Mouse (Mus musculus): ENCODE measurements around the gene Arl15. TPM values are rescaled to one million over a fixed set of nuclear protein-coding genes. Genes with fewer than 3 reads are reported as not detected.

The Arl15 gene
- polyA plus RNA-seq, 1 experiment from 2014 or later: 16.7 TPM

GRCm38 (mm10) chr13:113875724-113876123, 81.4 kb downstream of the Arl15 start:
- Histone ChIP-seq H3K9ac (ENCODE audit: low read length) (no peak overlapping the region), H3K27me3 (ENCODE audit: control insufficient read depth, insufficient read depth, low read length) (no peaks in the 10 kb centered on the region), H3K4me3 (ENCODE audit: low read depth, low read length) (no peak overlapping the region), H3K4me1 (ENCODE audit: control insufficient read depth, insufficient read depth, low read length) (peaks cover 6% of the 10 kb centered on the region), H3K36me3 (ENCODE audit: control insufficient read depth, insufficient read depth, low read length) (no peaks in the 10 kb centered on the region), H3K27ac (replicated peaks; ENCODE audit: low read depth, low read length) (no peak overlapping the region), H3K4me2 (ENCODE audit: low read depth, severe bottlenecking) (no peak overlapping the region), H3K9me3 (ENCODE audit: control insufficient read depth, low read length) (no peaks in the 10 kb centered on the region)
- 78% methylated on average over 4 of the region's 4 CpGs for WGBS
- ATAC-seq (ENCODE audit: insufficient number of reproducible peaks, low FRiP score, low TSS enrichment, low read depth) (no peak), DNase-seq (ENCODE audit: low spot score) (no peak)

GRCm38 (mm10) chr13:113877420-113877819, 83.1 kb downstream of the Arl15 start:
- WGBS: 18% methylated on average over 5 of the region's 5 CpGs

GRCm38 (mm10) chr13:113878571-113878970, 84.3 kb downstream of the Arl15 start:
- Histone ChIP-seq H3K9ac (ENCODE audit: low read length) (no peak overlapping the region), H3K4me1 (ENCODE audit: control insufficient read depth, insufficient read depth, low read length) (peaks cover 19% of the 10 kb centered on the region), H3K4me3 (ENCODE audit: low read depth, low read length) (no peak overlapping the region), H3K27me3 (ENCODE audit: control insufficient read depth, insufficient read depth, low read length) (no peaks in the 10 kb centered on the region), H3K4me2 (ENCODE audit: low read depth, severe bottlenecking) (no peak overlapping the region), H3K27ac (replicated peaks; ENCODE audit: low read depth, low read length) (no peak overlapping the region), H3K36me3 (ENCODE audit: control insufficient read depth, insufficient read depth, low read length) (no peaks in the 10 kb centered on the region), H3K9me3 (ENCODE audit: control insufficient read depth, low read length) (no peaks in the 10 kb centered on the region)
- 89% methylated on average over 12 of the region's 12 CpGs for WGBS
- no peak for DNase-seq (ENCODE audit: low spot score)
- no peak for ATAC-seq (ENCODE audit: insufficient number of reproducible peaks, low FRiP score, low TSS enrichment, low read depth)

More at GRCm38 (mm10) chr13:113877420-113877819, 83.1 kb downstream of the Arl15 start:
- no peak overlapping the region for H3K4me2 ChIP-seq (ENCODE audit: low read depth, severe bottlenecking)
- H3K9me3 ChIP-seq (ENCODE audit: control insufficient read depth, low read length): no peaks in the 10 kb centered on the region
- H3K4me1 ChIP-seq (ENCODE audit: control insufficient read depth, insufficient read depth, low read length): peaks cover 12% of the 10 kb centered on the region
- no peak overlapping the region for H3K9ac ChIP-seq (ENCODE audit: low read length)
- ATAC-seq (ENCODE audit: insufficient number of reproducible peaks, low FRiP score, low TSS enrichment, low read depth) (no peak), DNase-seq (ENCODE audit: low spot score) (peak; percentile 81)
- no peaks in the 10 kb centered on the region for H3K36me3 ChIP-seq (ENCODE audit: control insufficient read depth, insufficient read depth, low read length)
- H3K27ac ChIP-seq (replicated peaks; ENCODE audit: low read depth, low read length): no peak overlapping the region
- no peaks in the 10 kb centered on the region for H3K27me3 ChIP-seq (ENCODE audit: control insufficient read depth, insufficient read depth, low read length)
- H3K4me3 ChIP-seq (ENCODE audit: low read depth, low read length): no peak overlapping the region

GRCm38 (mm10) chr13:113879651-113880327, 85.5 kb downstream of the Arl15 start:
- Histone ChIP-seq H3K27me3 (ENCODE audit: control insufficient read depth, insufficient read depth, low read length) (no peaks in the 10 kb centered on the region), H3K27ac (replicated peaks; ENCODE audit: low read depth, low read length) (no peak overlapping the region), H3K4me2 (ENCODE audit: low read depth, severe bottlenecking) (no peak overlapping the region), H3K36me3 (ENCODE audit: control insufficient read depth, insufficient read depth, low read length) (no peaks in the 10 kb centered on the region), H3K4me1 (ENCODE audit: control insufficient read depth, insufficient read depth, low read length) (peaks cover 19% of the 10 kb centered on the region), H3K4me3 (ENCODE audit: low read depth, low read length) (no peak overlapping the region), H3K9me3 (ENCODE audit: control insufficient read depth, low read length) (no peaks in the 10 kb centered on the region), H3K9ac (ENCODE audit: low read length) (no peak overlapping the region)
- DNase-seq (ENCODE audit: low spot score) (no peak), ATAC-seq (ENCODE audit: insufficient number of reproducible peaks, low FRiP score, low TSS enrichment, low read depth) (peak; percentile 52; the same call in 1 of the 2 replicates)
- 34% methylated on average over 20 of the region's 20 CpGs for WGBS

- Histone ChIP-seq H3K4me2 (ENCODE audit: low read depth, severe bottlenecking) (no peak overlapping the region), H3K36me3 (ENCODE audit: control insufficient read depth, insufficient read depth, low read length) (no peaks in the 10 kb centered on the region), H3K4me1 (ENCODE audit: control insufficient read depth, insufficient read depth, low read length) (peaks cover 19% of the 10 kb centered on the region), H3K9ac (ENCODE audit: low read length) (no peak overlapping the region), H3K9me3 (ENCODE audit: control insufficient read depth, low read length) (no peaks in the 10 kb centered on the region), H3K4me3 (ENCODE audit: low read depth, low read length) (no peak overlapping the region), H3K27ac (replicated peaks; ENCODE audit: low read depth, low read length) (no peak overlapping the region), H3K27me3 (ENCODE audit: control insufficient read depth, insufficient read depth, low read length) (no peaks in the 10 kb centered on the region)
- ATAC-seq (ENCODE audit: insufficient number of reproducible peaks, low FRiP score, low TSS enrichment, low read depth): no peak
- WGBS: 15% methylated on average over 19 of the region's 19 CpGs
- DNase-seq (ENCODE audit: low spot score): no peak
Measured at GRCm38 (mm10) chr13:113880564-113881171, 86.4 kb downstream of the Arl15 start.

GRCm38 (mm10) chr13:113882959-113883358, 88.7 kb downstream of the Arl15 start:
- H3K9me3 ChIP-seq (ENCODE audit: control insufficient read depth, low read length): no peaks in the 10 kb centered on the region
- no peaks in the 10 kb centered on the region for H3K27me3 ChIP-seq (ENCODE audit: control insufficient read depth, insufficient read depth, low read length)
- DNase-seq (ENCODE audit: low spot score): no peak
- no peak overlapping the region for H3K27ac ChIP-seq (replicated peaks; ENCODE audit: low read depth, low read length)
- H3K4me3 ChIP-seq (ENCODE audit: low read depth, low read length): no peak overlapping the region
- H3K9ac ChIP-seq (ENCODE audit: low read length): no peak overlapping the region
- H3K4me2 ChIP-seq (ENCODE audit: low read depth, severe bottlenecking): no peak overlapping the region
- peaks cover 24% of the 10 kb centered on the region for H3K4me1 ChIP-seq (ENCODE audit: control insufficient read depth, insufficient read depth, low read length)
- no peaks in the 10 kb centered on the region for H3K36me3 ChIP-seq (ENCODE audit: control insufficient read depth, insufficient read depth, low read length)
- 40% methylated on average over 1 of the region's 1 CpGs for WGBS
- no peak for ATAC-seq (ENCODE audit: insufficient number of reproducible peaks, low FRiP score, low TSS enrichment, low read depth)

GRCm38 (mm10) chr13:113887090-113887489, 92.8 kb downstream of the Arl15 start:
- no peaks in the 10 kb centered on the region for H3K27me3 ChIP-seq (ENCODE audit: control insufficient read depth, insufficient read depth, low read length)
- no peaks in the 10 kb centered on the region for H3K36me3 ChIP-seq (ENCODE audit: control insufficient read depth, insufficient read depth, low read length)
- ATAC-seq (ENCODE audit: insufficient number of reproducible peaks, low FRiP score, low TSS enrichment, low read depth) (no peak), DNase-seq (ENCODE audit: low spot score) (no peak)
- H3K4me1 ChIP-seq (ENCODE audit: control insufficient read depth, insufficient read depth, low read length): peaks cover 23% of the 10 kb centered on the region; the same call in 1 of the 2 replicates
- H3K9me3 ChIP-seq (ENCODE audit: control insufficient read depth, low read length): no peaks in the 10 kb centered on the region
- no peak overlapping the region for H3K27ac ChIP-seq (replicated peaks; ENCODE audit: low read depth, low read length)
- WGBS: 51% methylated on average over 6 of the region's 6 CpGs
- no peak overlapping the region for H3K9ac ChIP-seq (ENCODE audit: low read length)
- H3K4me2 ChIP-seq (ENCODE audit: low read depth, severe bottlenecking): no peak overlapping the region
- no peak overlapping the region for H3K4me3 ChIP-seq (ENCODE audit: low read depth, low read length)

GRCm38 (mm10) chr13:113888126-113888525, 93.8 kb downstream of the Arl15 start:
- H3K27ac ChIP-seq (replicated peaks; ENCODE audit: low read depth, low read length): no peak overlapping the region
- 59% methylated on average over 5 of the region's 5 CpGs for WGBS
- no peak overlapping the region for H3K4me2 ChIP-seq (ENCODE audit: low read depth, severe bottlenecking)
- no peaks in the 10 kb centered on the region for H3K9me3 ChIP-seq (ENCODE audit: control insufficient read depth, low read length)
- H3K9ac ChIP-seq (ENCODE audit: low read length): no peak overlapping the region
- H3K36me3 ChIP-seq (ENCODE audit: control insufficient read depth, insufficient read depth, low read length): no peaks in the 10 kb centered on the region
- H3K4me3 ChIP-seq (ENCODE audit: low read depth, low read length): no peak overlapping the region
- no peak for DNase-seq (ENCODE audit: low spot score)
- peaks cover 16% of the 10 kb centered on the region; the same call in 1 of the 2 replicates for H3K4me1 ChIP-seq (ENCODE audit: control insufficient read depth, insufficient read depth, low read length)
- no peak for ATAC-seq (ENCODE audit: insufficient number of reproducible peaks, low FRiP score, low TSS enrichment, low read depth)
- no peaks in the 10 kb centered on the region for H3K27me3 ChIP-seq (ENCODE audit: control insufficient read depth, insufficient read depth, low read length)

Measured in limb, embryonic 11.5 days (tissue).